Mouse (Mus musculus) midbrain, embryonic 16.5 days (tissue): ENCODE measurements around the gene Abcc3. TPM values are rescaled to one million over a fixed set of nuclear protein-coding genes. Genes with fewer than 3 reads are reported as not detected.

Experiments used
- ATAC-seq: fragments of 200-750 bp; cut with Nextera tagmentation; 2 replicates; pipeline ENCODE4 v1.8.0; 2017; ENCODE audit warnings: moderate TSS enrichment
- H3K27ac ChIP-seq: fragments of 300-500 bp; sonication (generic); 2 replicates; pipeline ENCODE4 v1.5.1; 2014; ENCODE audit warnings: mild to moderate bottlenecking, low read length, mixed read lengths
- H3K27me3 ChIP-seq: fragments of 300-500 bp; sonication (generic); 2 replicates; pipeline ENCODE4 v1.6.1; 2014; ENCODE audit warnings: low read depth, low read length, mixed read lengths; ENCODE audit not compliant: control insufficient read depth, insufficient read depth
- H3K36me3 ChIP-seq: fragments of 300-500 bp; sonication (generic); 2 replicates; pipeline ENCODE4 v1.6.1; 2014; ENCODE audit warnings: mild to moderate bottlenecking, low read length, moderate library complexity, mixed read lengths; ENCODE audit not compliant: control insufficient read depth, insufficient read depth
- H3K4me1 ChIP-seq: fragments of 300-500 bp; sonication (generic); 2 replicates; pipeline ENCODE4 v1.6.1; 2014; ENCODE audit warnings: mild to moderate bottlenecking, low read length, mixed read lengths; ENCODE audit not compliant: control insufficient read depth, insufficient read depth
- H3K4me2 ChIP-seq: fragments of 300-500 bp; sonication (generic); 2 replicates; pipeline ENCODE4 v1.6.1; 2014; ENCODE audit warnings: mild to moderate bottlenecking, low read length, mixed read lengths
- H3K4me3 ChIP-seq: fragments of 300-500 bp; sonication (generic); 2 replicates; pipeline ENCODE4 v1.5.1; 2014; ENCODE audit warnings: low read depth, mild to moderate bottlenecking, low read length, moderate library complexity, mixed read lengths
- H3K9ac ChIP-seq: fragments of 300-500 bp; sonication (generic); 2 replicates; pipeline ENCODE4 v1.6.1; 2014; ENCODE audit warnings: low read depth, low read length, mixed read lengths
- H3K9me3 ChIP-seq: fragments of 300-500 bp; sonication (generic); replicated peaks from 2 replicates; pipeline ENCODE4 v1.6.1; 2014; ENCODE audit warnings: mild to moderate bottlenecking, low read length, mixed read lengths; ENCODE audit not compliant: control insufficient read depth, poor library complexity, severe bottlenecking
- WGBS: fragments of 180-500 bp; shearing (Covaris S2); extraction: QIAGEN DNeasy Blood & Tissue Kit; methylation state at CpG from one replicate; pipeline ENCODE4 v1.1.7; 2014; 5-methylcytosine and 5-hydroxymethylcytosine counted together
- polyA plus RNA-seq: library from polyadenylated mRNA; unstranded; fragments of >200 nt; fragmentation: Nextera tagmentation; extraction: Ambion mirVana; gene quantifications from 2 replicates; pipeline ENCODE4 v1.2.1, GENCODE M21; 2015

The Abcc3 gene
- polyA plus RNA-seq, 1 experiment from 2014 or later: 0.57 TPM

DNA sequence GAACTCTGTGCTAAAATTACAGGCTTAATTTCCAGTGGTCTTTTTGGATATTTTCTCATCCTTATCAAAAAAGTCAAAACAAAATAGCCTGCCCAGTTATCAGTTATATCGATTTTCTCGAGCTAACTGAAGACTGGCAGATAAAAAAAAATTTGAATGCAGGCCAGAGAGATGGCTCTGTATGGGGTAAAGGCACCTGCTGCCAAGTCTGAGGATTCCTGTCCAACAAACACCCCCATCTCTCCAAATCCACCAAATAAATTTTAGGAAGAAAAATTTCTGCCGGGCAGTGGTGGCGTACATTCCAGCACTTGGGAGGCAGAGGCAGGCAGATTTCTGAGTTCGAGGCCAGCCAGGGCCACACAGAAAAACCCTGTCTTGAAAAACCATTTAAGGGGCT lies 74.7 kb downstream of the Abcc3 start:
- no peaks in the 10 kb centered on the region for H3K9me3 ChIP-seq
- no peaks in the 10 kb centered on the region for H3K36me3 ChIP-seq
- H3K9ac ChIP-seq: no peak overlapping the region
- H3K27me3 ChIP-seq: no peaks in the 10 kb centered on the region
- no peak for ATAC-seq
- no peak overlapping the region for H3K4me2 ChIP-seq
- H3K4me3 ChIP-seq: no peak overlapping the region
- no peak overlapping the region for H3K27ac ChIP-seq
- 87% methylated on average over 5 of the region's 5 CpGs for WGBS
- H3K4me1 ChIP-seq: peaks cover 52% of the 10 kb centered on the region

DNA sequence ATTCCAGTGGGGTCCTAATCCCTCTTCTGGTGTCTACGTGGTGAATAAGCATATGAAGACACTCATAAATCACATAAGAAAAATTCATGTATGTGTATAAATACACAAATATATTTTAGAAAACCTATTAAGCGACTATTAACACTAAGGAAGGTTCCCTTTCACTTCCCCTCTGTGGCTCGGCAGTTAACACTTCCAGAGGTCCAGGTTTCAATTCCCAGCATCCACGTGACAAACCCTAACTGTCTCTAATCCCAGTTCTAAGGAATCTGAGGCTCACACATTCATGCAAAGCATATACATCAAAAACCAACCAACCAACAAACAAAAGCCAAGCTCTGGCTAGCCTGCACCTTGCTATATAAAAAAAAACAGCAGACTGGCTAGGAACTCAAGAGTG lies 75.3 kb downstream of the Abcc3 start:
- Histone ChIP-seq H3K36me3 (no peaks in the 10 kb centered on the region), H3K27ac (no peak overlapping the region), H3K4me2 (no peak overlapping the region), H3K4me1 (peaks cover 51% of the 10 kb centered on the region), H3K9ac (no peak overlapping the region), H3K4me3 (no peak overlapping the region), H3K9me3 (no peaks in the 10 kb centered on the region), H3K27me3 (no peaks in the 10 kb centered on the region)
- ATAC-seq: no peak
- 42% methylated on average over 4 of the region's 4 CpGs for WGBS

DNA sequence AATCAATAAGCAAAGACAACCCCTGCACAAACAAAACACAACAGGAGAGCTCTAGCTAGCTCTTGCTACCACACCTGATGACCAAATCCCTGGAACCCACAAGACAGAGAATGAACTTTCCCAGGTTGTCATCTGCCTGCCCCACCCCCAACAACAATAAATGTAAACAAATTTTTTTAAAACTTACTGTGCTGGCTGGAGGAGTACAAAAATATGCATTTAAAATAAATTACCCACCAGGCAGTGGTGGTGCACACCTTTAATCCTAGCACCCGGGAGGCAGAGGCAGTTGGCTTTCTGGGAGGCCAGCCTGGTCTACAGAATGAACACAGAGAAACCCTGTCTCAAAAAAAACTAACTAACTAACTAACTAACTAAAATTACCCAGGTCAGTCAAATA lies 75.8 kb downstream of the Abcc3 start:
- WGBS: 88% methylated on average over 1 of the region's 1 CpGs

DNA sequence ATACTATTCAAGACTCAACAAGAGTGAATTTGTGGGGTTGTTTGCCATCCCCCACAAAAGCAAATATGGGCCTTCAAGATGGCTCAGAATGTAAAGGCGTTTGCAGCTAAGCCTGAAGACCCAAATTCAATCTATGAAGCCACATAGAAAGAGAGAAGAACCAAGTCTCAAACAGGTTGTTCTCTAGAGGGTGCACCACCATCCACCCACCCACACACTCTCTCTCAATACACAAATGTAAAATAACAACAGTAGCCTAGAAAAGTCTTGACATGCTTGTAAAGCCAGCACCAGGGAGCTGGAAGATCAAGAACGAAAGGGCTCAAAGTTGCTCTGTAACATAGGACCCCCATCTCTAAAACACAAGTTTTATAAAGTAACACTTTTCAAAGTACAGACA lies 76.3 kb downstream of the Abcc3 start:
- 88% methylated on average over 2 of the region's 2 CpGs for WGBS
- Histone ChIP-seq H3K9ac (no peak overlapping the region), H3K27me3 (no peaks in the 10 kb centered on the region), H3K27ac (no peak overlapping the region), H3K4me1 (peaks cover 50% of the 10 kb centered on the region), H3K36me3 (no peaks in the 10 kb centered on the region), H3K9me3 (no peaks in the 10 kb centered on the region), H3K4me3 (no peak overlapping the region), H3K4me2 (no peak overlapping the region)
- no peak for ATAC-seq

More for the DNA sequence above, 75.8 kb downstream of the Abcc3 start:
- Histone ChIP-seq H3K4me1 (peaks cover 49% of the 10 kb centered on the region), H3K9ac (no peak overlapping the region), H3K27me3 (no peaks in the 10 kb centered on the region), H3K4me3 (no peak overlapping the region), H3K4me2 (no peak overlapping the region), H3K36me3 (no peaks in the 10 kb centered on the region), H3K9me3 (no peaks in the 10 kb centered on the region), H3K27ac (no peak overlapping the region)
- no peak for ATAC-seq

DNA sequence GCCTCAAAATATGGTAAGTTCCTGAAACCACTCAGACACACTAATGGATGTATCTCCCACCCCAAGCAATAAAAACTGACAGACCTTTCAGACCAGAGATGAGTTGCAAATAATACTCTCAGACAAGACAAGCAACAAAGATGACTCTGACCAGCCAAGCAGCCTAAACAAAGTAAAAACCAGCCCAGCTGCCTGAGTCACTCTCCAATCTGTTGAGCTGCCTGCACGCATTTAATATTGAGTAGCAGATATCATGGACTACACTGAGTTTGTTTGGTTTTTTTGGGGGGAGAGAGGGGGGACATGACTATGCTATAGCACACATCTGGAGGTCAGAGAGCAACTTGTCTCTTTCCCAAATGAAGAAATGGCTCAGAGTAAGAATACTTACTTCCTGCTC lies 77.5 kb downstream of the Abcc3 start:
- H3K9me3 ChIP-seq: no peaks in the 10 kb centered on the region
- peaks cover 49% of the 10 kb centered on the region for H3K4me1 ChIP-seq
- H3K4me3 ChIP-seq: no peak overlapping the region
- no peaks in the 10 kb centered on the region for H3K36me3 ChIP-seq
- WGBS: 75% methylated on average over 1 of the region's 1 CpGs
- no peak overlapping the region for H3K4me2 ChIP-seq
- no peak for ATAC-seq
- H3K27me3 ChIP-seq: no peaks in the 10 kb centered on the region
- no peak overlapping the region for H3K27ac ChIP-seq
- no peak overlapping the region; the same call in 1 of the 2 replicates for H3K9ac ChIP-seq

DNA sequence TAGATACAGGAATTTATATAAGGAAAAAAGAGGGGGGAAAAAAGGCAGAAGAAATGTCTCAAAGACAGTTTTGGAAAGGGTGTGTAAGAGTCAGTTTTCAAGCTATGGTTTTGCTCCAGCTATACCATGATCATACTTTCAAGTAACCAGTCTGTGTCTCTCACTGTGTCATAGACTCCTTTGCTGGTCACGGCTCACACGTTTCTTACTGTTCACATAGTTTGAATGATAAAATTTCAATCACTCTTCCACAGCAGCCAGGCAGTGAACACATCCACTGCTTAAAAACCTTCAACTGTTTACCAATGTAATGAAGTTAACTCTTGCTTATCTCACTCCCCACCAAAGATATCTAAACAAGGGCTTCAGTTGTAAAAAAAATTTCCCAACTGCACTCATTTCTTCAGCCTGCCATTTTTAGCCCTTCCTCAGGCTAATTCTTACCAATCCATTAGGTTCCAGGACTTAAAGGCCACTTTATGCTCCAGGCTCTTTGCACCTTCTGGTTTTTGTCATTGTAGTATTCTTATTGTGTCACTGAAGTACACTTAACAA lies 78.6 kb downstream of the Abcc3 start:
- H3K27me3 ChIP-seq: no peaks in the 10 kb centered on the region
- WGBS: 70% methylated on average over 2 of the region's 2 CpGs
- H3K4me2 ChIP-seq: no peak overlapping the region
- no peak for ATAC-seq
- no peaks in the 10 kb centered on the region for H3K36me3 ChIP-seq
- peaks cover 38% of the 10 kb centered on the region for H3K4me1 ChIP-seq
- H3K4me3 ChIP-seq: no peak overlapping the region
- no peak overlapping the region for H3K27ac ChIP-seq
- no peaks in the 10 kb centered on the region for H3K9me3 ChIP-seq
- H3K9ac ChIP-seq: no peak overlapping the region

DNA sequence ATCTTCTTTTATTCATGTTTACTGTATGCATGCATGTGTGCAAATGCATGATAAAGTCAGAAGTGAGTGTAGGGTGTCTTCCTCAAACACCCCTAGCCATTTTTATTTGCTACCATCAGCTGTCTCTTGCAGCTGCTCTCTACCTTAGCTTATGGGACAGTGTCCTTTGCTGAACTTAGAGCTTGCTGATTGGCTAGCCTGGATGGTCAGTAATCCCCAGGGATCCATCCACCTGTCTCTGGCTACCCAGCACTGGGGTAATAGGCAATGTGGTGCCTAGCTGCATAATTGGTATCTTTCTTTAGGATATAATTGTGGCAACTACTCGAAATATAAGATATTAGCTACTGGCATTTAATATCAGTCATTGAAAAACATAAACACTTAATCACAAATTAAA lies 80.1 kb downstream of the Abcc3 start:
- Histone ChIP-seq H3K27ac (no peak overlapping the region), H3K9ac (no peak overlapping the region), H3K4me2 (no peak overlapping the region), H3K4me1 (peaks cover 34% of the 10 kb centered on the region), H3K9me3 (no peaks in the 10 kb centered on the region), H3K27me3 (no peaks in the 10 kb centered on the region), H3K4me3 (no peak overlapping the region), H3K36me3 (no peaks in the 10 kb centered on the region)
- 93% methylated on average over 1 of the region's 1 CpGs for WGBS
- no peak for ATAC-seq

DNA sequence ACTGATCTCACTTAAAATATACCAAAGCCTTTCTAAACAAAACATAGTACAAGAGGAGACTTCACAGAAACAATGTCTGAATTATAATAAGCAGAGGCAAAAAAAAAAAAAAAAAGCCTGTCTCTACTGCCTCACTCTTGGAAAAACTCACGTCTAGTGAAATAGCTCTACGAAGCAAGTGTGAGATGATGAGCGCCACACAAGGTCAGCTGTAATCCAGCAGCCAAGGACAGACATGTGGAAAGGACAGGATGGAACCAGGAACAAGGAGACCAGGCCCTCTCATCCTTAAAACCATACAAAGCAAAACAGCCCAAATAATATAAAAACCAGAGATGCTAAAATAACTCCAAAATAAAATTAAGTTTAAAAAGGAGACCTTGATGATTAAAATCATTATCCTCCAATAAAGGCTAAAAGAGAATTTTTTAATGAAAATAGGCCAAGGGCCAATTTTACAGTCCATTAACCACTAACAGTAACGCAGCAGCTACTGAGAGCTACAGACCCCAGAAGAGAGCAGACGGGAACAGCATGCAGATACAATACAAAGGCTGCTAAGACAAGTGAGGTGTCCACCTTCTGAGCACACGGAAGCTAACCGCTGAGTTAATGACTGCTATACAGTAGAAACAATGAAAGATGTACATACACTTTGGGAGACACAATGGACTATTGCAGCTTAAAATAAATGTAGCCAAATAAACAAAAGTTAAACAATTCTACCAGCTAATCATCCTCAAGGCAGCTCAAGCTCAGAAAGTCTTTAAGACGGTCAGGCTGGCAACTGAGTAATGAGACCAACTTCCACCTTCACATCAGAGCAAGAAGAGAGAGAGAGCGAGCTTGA lies 97.6 kb downstream of the Abcc3 start:
- peaks cover 43% of the 10 kb centered on the region for H3K36me3 ChIP-seq
- H3K9me3 ChIP-seq: no peaks in the 10 kb centered on the region
- H3K4me2 ChIP-seq: no peak overlapping the region
- H3K4me1 ChIP-seq: no peaks in the 10 kb centered on the region
- H3K4me3 ChIP-seq: no peak overlapping the region
- 70% methylated on average over 9 of the region's 9 CpGs for WGBS
- no peaks in the 10 kb centered on the region for H3K27me3 ChIP-seq
- H3K9ac ChIP-seq: no peak overlapping the region
- no peak overlapping the region for H3K27ac ChIP-seq
- ATAC-seq: no peak
